Mouse (Mus musculus): ENCODE measurements around the gene Ror2. TPM values are rescaled to one million over a fixed set of nuclear protein-coding genes. Genes with fewer than 3 reads are reported as not detected.

The Ror2 gene
- polyA plus RNA-seq, 1 experiment: not detected

- H3K36me3 ChIP-seq (replicated peaks; ENCODE audit: low read length): no peaks in the 10 kb centered on the region
- no peaks in the 10 kb centered on the region for H3K9me3 ChIP-seq
- peaks cover 1% of the 10 kb centered on the region for H3K27me3 ChIP-seq (replicated peaks)
- no peaks in the 10 kb centered on the region for H3K4me1 ChIP-seq
- TF ChIP-seq GATA1 (IDR thresholded peaks at IDR 0.05; ENCODE audit: borderline replicate concordance, low read length): no peak
- no peak for TF ChIP-seq FLI1 (IDR thresholded peaks at IDR 0.05; ENCODE audit: low read length)
- H3K4me3 ChIP-seq (replicated peaks): no peak overlapping the region
Measured at GRCm38 (mm10) chr13:53159501-53159900, 126.4 kb downstream of the Ror2 start.

DNA sequence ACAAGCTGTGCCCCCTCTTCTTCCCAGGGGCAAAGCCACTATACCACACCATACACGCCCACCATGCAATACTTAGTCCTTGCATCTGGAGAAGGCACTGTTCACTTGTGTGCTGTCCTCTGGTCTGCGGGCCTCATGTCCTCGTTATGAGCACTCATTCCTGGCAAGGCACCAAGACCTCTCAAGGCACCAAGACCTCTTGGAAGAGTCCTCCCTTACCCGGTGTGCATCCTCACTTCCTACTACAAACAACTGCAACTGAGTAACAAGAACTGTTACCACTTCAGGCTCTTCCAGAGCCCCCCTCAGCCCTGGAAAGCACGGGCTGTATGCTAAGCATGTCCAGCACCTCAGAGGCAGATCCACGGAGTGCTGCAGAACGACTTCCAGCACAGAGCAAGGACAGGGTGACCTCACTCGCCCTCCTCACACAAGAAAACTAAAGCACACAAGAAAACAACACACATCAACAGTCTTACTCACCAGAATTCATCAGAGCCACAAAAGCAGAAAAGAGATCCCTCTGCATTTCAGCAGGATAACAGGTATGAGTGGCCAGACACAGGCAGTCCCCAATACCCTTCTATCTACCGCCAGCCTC, 127.4 kb downstream of the Ror2 start:
- no peaks in the 10 kb centered on the region for H3K36me3 ChIP-seq (replicated peaks; ENCODE audit: low read length)
- no peak overlapping the region for H3K4me3 ChIP-seq (replicated peaks)
- H3K9me3 ChIP-seq: no peaks in the 10 kb centered on the region
- no peak for TF ChIP-seq FLI1 (IDR thresholded peaks at IDR 0.05; ENCODE audit: low read length)
- no peak for TF ChIP-seq GATA1 (IDR thresholded peaks at IDR 0.05; ENCODE audit: borderline replicate concordance, low read length)
- H3K4me1 ChIP-seq: no peaks in the 10 kb centered on the region
- H3K27me3 ChIP-seq (replicated peaks): peaks cover 1% of the 10 kb centered on the region

GRCm38 (mm10) chr13:53156911-53157310, 129.0 kb downstream of the Ror2 start:
- Histone ChIP-seq H3K36me3 (replicated peaks; ENCODE audit: low read length) (no peaks in the 10 kb centered on the region), H3K27me3 (replicated peaks) (peaks cover 1% of the 10 kb centered on the region), H3K9me3 (no peaks in the 10 kb centered on the region), H3K4me1 (no peaks in the 10 kb centered on the region), H3K4me3 (replicated peaks) (no peak overlapping the region)
- no peak for TF ChIP-seq GATA1 (IDR thresholded peaks at IDR 0.05; ENCODE audit: borderline replicate concordance, low read length)
- TF ChIP-seq FLI1 (IDR thresholded peaks at IDR 0.05; ENCODE audit: low read length): no peak

DNA sequence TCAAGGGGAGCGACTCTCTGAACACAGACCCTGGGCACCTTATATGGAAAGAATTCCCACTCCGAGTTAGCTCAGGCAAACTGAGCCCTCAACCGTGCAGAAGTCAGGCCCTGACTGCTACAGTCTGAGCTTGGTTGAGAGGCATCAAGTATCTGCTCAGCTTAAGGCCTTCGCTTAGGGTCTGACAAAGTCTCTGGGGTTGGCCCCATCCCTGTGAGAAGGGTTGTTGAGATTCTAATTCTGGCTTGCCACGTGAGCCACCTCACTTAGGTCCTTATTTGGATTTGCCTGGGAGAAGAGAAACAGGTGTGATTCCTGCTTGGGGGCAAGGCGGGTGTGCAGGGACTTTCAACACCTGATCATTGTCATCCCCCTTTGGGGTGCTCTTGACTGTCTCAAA, 129.6 kb downstream of the Ror2 start:
- H3K9me3 ChIP-seq: no peaks in the 10 kb centered on the region
- no peaks in the 10 kb centered on the region for H3K4me1 ChIP-seq
- TF ChIP-seq GATA1 (IDR thresholded peaks at IDR 0.05; ENCODE audit: borderline replicate concordance, low read length): no peak
- no peak for TF ChIP-seq FLI1 (IDR thresholded peaks at IDR 0.05; ENCODE audit: low read length)

GRCm38 (mm10) chr13:53145511-53145910, 140.4 kb downstream of the Ror2 start:
- TF ChIP-seq GATA1 (IDR thresholded peaks at IDR 0.05; ENCODE audit: borderline replicate concordance, low read length) (no peak), FLI1 (IDR thresholded peaks at IDR 0.05; ENCODE audit: low read length) (no peak)
- Histone ChIP-seq H3K4me3 (replicated peaks) (no peak overlapping the region), H3K27me3 (replicated peaks) (peaks cover 3% of the 10 kb centered on the region), H3K36me3 (replicated peaks; ENCODE audit: low read length) (no peaks in the 10 kb centered on the region), H3K4me1 (no peaks in the 10 kb centered on the region), H3K9me3 (no peaks in the 10 kb centered on the region)

More for the DNA sequence above, 129.6 kb downstream of the Ror2 start:
- Histone ChIP-seq H3K27me3 (replicated peaks) (peaks cover 1% of the 10 kb centered on the region), H3K36me3 (replicated peaks; ENCODE audit: low read length) (no peaks in the 10 kb centered on the region), H3K4me3 (replicated peaks) (no peak overlapping the region)

DNA sequence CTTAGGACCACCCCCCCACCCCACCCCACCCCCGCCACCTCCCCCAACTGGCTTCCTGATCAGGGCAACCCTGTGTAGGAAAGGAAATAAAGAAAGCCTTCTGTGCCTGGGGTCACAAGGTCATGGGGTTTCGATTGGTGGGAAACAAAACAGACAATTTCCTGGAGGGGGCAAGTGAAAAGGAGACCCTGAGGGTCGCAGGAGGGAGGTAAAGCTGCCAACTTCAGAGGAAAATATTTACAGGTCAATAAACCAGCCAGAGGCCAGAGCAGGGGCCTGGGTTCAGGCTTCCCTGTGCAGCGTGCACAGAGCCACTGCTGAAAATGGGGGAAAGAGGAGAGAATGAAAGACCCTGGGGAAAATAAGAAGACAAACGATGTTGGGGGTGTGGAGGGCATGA, 142.8 kb downstream of the Ror2 start:
- H3K36me3 ChIP-seq (replicated peaks; ENCODE audit: low read length): no peaks in the 10 kb centered on the region
- peaks cover 3% of the 10 kb centered on the region for H3K27me3 ChIP-seq (replicated peaks)
- no peak for TF ChIP-seq GATA1 (IDR thresholded peaks at IDR 0.05; ENCODE audit: borderline replicate concordance, low read length)
- TF ChIP-seq FLI1 (IDR thresholded peaks at IDR 0.05; ENCODE audit: low read length): no peak

DNA sequence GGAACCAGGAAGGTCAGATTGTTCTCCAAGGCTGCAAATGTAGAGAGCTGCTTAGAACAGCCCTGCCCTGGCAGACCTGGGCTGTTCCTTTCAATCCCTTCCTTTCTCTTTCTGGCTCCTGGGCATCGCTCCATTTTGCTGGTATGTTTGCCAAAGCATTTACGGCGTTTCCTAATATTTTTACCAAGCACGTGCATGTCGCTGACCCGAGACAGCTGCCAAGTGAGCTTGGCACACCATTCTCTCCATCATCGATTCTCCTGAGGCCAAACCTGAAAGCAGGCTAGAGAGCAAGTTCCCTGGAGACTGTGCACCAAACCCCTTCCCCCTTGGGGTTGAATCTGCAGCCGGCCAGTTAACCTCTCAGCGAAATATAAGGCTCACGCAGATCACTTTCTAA, 143.7 kb downstream of the Ror2 start:
- no peak overlapping the region for H3K4me3 ChIP-seq (replicated peaks)
- H3K27me3 ChIP-seq (replicated peaks): peaks cover 3% of the 10 kb centered on the region
- H3K4me1 ChIP-seq: no peaks in the 10 kb centered on the region
- TF ChIP-seq GATA1 (IDR thresholded peaks at IDR 0.05; ENCODE audit: borderline replicate concordance, low read length) (no peak), FLI1 (IDR thresholded peaks at IDR 0.05; ENCODE audit: low read length) (no peak)
- H3K36me3 ChIP-seq (replicated peaks; ENCODE audit: low read length): no peaks in the 10 kb centered on the region
- H3K9me3 ChIP-seq: no peaks in the 10 kb centered on the region

More for the DNA sequence above, 142.8 kb downstream of the Ror2 start:
- no peaks in the 10 kb centered on the region for H3K4me1 ChIP-seq
- no peak overlapping the region for H3K4me3 ChIP-seq (replicated peaks)
- no peaks in the 10 kb centered on the region for H3K9me3 ChIP-seq

GRCm38 (mm10) chr13:53140298-53140697, 145.6 kb downstream of the Ror2 start:
- H3K9me3 ChIP-seq: no peaks in the 10 kb centered on the region
- no peaks in the 10 kb centered on the region for H3K36me3 ChIP-seq (replicated peaks; ENCODE audit: low read length)
- H3K4me1 ChIP-seq: no peaks in the 10 kb centered on the region
- TF ChIP-seq FLI1 (IDR thresholded peaks at IDR 0.05; ENCODE audit: low read length) (no peak), GATA1 (IDR thresholded peaks at IDR 0.05; ENCODE audit: borderline replicate concordance, low read length) (no peak)
- H3K27me3 ChIP-seq (replicated peaks): peaks cover 3% of the 10 kb centered on the region
- H3K4me3 ChIP-seq (replicated peaks): no peak overlapping the region

DNA sequence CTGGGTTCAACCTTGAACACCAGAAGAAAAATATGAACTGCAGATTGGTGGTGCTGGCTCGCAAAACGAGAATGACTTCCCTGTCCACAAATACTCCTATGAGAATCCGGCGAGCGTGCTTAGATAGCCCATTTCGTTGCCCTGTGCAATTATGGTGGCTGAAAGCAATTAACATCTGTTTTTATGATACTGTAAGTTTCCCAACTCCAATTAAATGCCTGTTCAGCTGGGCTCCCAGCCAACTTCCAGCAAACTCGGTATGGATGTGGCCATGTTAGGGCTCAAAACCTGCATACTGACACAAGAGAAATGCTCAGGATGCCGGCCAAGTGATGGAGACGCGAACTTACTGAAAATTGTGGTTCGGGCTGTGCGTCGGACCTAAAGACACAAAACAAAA, 155.4 kb downstream of the Ror2 start:
- no peaks in the 10 kb centered on the region for H3K4me1 ChIP-seq

DNA sequence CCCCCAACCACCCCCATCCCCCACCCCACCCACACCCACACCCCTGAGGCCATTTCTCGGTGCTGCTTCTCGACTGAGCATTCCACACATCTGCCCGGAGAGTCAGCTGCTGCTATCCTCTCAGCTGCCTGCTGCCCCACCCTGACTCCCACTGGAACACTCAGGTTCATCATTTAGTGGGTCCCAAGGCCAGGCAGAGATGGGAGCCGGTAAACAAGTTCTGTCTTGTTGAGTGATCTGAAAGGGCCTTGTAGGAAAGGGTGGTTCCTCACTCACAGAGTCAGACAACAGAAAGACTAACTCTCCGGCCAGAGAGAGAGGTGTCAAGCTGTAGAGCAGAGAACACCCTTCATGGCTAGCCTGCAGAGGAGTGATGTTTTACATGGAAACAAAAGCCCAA, 155.9 kb downstream of the Ror2 start:
- Histone ChIP-seq H3K36me3 (replicated peaks; ENCODE audit: low read length) (no peaks in the 10 kb centered on the region), H3K9me3 (no peaks in the 10 kb centered on the region), H3K4me1 (no peaks in the 10 kb centered on the region), H3K27me3 (replicated peaks) (peaks cover 5% of the 10 kb centered on the region), H3K4me3 (replicated peaks) (no peak overlapping the region)
- TF ChIP-seq GATA1 (IDR thresholded peaks at IDR 0.05; ENCODE audit: borderline replicate concordance, low read length) (no peak), FLI1 (IDR thresholded peaks at IDR 0.05; ENCODE audit: low read length) (no peak)

More for the DNA sequence above, 155.4 kb downstream of the Ror2 start:
- H3K36me3 ChIP-seq (replicated peaks; ENCODE audit: low read length): no peaks in the 10 kb centered on the region
- H3K27me3 ChIP-seq (replicated peaks): peaks cover 5% of the 10 kb centered on the region
- H3K9me3 ChIP-seq: no peaks in the 10 kb centered on the region
- TF ChIP-seq GATA1 (IDR thresholded peaks at IDR 0.05; ENCODE audit: borderline replicate concordance, low read length) (no peak), FLI1 (IDR thresholded peaks at IDR 0.05; ENCODE audit: low read length) (no peak)
- no peak overlapping the region for H3K4me3 ChIP-seq (replicated peaks)

Measured in megakaryocyte, embryonic 14.5 days (primary cell).